Mouse (Mus musculus) thymus, postnatal 0 days (tissue): Measurements from ENCODE around the gene Il4i1. TPM values are rescaled to one million over a fixed set of nuclear protein-coding genes. Genes with fewer than 3 reads are reported as not detected.

Experiments
- DNase-seq: peaks from one replicate; pipeline ENCODE4 v3.0.0-alpha.2; 2015; ENCODE audit warnings: low spot score
- polyA plus RNA-seq: library from polyadenylated mRNA; unstranded; fragments of >200 nt; fragmentation: Nextera tagmentation; extraction: Ambion mirVana; gene quantifications from 2 replicates; pipeline ENCODE4 v1.2.1, GENCODE M21; 2015

Il4i1 gene
- polyA plus RNA-seq, 1 experiment from 2014 or later, result 23.6 TPM

DNA sequence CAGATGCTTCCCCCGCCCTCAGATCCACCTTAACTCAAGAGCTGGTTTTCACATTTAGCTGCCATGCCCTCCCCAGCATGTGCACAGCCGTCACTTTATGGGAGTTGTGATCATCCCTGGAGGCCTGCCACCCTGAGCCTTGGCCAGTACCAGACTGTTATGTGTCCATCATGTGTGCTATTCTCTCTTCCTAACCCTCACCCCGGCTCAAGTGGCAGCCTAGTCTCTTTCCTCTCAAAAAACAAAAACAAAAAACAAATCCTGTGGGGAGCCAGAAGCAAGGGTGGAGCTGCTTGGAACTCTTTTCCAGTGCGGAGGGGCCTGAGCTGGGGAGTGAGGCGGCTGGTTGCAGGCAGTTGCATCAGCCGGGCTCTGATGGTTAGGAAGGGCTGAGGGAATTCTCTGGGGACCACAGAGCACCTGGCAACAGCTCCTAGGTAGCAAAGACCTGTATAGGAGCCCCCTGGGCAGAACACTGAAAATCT, 2.6 kb downstream of the Il4i1 start:
- DNase-seq, result no peak

DNA sequence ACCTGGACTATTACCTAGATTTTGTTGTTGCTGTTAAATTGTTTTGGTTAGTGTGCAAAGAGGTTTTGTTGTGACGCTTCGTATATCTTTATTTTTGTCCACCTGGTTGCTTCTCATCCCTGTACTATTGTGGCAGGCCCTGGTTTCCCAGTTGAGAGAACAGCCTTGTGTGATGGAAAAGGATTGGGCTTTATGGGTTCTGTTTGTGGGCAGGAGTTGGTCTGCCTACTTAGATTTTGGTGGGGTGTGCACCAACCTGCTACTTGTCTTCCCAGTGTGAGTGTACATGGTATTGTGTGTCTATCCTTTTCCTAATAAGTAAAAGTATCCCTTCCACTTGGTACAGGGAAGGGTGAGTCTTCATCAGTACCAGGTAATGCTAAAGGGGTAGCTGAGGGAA, 3.2 kb downstream of the Il4i1 start:
- DNase-seq, result no peak

DNA sequence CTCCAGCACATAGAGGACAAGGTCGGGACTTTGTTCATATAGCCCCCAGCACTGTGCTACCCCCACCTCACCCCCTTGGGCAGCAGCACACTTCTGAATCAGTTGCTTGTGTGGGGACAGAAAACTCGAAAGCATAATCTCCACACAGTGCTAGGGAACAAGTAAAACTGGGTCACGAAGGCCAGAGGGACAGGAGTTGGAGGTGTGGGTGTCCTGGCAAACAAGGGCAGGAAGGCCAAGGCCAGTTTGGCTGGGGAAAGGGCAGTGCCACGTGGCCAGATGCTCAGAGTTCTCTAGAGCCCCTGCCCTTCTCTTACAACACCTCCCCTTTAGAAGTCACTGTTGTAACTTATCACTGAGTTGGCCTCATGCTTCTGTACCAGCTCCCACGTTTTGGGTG, 3.7 kb downstream of the Il4i1 start:
- no peak for DNase-seq

DNA sequence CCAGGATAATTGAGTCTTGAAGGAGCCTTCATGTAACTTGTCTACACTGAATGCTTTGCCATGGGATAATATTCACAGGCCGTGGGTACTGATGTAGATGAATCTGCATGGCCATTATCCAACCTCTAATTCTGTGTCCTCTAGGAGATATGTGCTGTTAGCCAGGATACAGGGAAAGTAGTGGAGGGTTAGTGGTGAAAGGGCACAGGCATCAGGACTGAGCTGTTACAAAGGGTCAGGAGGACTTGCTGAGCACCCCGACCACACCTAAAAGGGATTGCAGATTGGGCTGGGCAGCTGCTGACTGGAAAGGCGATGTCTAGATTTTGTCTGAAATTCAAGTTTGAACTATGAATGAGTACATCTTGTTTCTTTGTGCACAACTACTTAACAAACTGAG, 4.3 kb downstream of the Il4i1 start:
- no peak for DNase-seq

DNA sequence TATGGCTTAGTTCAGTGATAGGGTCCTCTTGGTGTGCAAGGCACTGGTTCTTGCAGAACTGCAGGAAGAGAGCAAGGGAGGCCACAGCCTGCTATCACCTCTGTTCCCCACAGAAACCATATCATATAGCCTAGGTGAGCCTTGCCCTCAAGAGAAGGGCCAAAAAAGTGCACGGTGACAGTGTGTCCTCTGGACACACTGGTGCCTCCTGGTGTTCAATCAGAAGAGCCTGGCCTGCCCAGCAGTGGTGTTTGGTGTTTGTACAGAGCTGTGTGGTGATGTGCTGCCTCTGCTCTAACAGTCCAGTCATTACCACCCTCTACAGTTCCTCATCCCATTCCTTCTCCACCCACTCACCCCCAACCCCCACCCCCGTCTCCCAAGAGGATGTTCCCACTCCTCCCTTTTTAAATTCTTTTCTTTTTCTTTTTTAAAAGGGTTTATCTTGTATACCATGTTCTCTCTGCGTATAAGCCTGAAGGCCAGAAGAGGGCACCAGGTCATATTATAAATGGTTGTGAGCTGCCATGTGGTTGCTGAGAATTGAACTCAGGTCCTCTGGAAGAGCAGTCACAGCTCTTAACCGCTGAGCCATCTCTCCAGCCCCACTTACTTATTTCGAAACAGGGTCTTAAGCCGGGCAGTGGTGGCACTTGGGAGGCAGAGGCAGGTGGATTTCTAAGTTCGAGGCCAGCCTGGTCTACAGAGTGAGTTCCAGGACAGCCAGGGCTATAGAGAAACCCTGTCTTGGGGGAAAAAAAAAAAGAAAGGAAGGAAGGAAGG, 5.7 kb downstream of the Il4i1 start:
- DNase-seq, result no peak

DNA sequence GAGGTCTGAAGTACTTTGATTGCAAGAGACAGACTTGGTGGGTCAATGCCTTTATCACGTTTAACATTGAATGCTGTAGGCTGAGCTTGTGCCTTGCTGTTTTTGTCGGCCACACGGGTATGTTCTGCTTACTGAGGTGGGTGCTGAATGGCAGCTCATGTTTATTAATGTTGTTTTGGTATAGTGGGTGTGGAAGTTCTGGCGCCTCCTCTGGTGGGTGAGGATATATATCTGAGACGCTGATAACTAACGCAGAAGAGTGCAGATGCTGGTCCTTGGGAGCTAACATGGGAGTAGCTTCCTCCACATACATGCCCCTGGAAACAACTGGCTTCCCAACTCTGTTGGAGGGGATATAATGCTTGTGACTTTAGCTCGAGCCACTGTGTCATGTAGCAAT, 7.2 kb downstream of the Il4i1 start:
- peak; percentile 57 for DNase-seq

DNA sequence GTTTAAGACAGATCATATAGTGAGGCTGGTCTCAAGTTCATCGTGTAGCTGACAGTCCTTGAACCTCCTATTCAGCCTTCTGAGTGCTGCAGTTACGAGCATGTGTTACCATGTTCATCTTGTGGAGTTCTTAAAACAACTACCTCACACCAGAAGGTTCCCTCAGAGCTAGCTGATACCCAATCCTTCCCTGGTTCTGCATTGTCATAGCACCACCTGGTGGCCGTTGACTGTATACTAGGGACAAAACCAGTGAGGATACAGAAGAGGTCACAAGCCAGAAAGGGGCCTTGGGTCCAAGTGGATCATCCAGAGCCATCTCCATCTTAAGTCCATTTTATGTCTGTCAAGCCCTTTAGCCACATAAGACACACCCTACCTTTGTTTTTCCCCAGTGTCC, 8.7 kb downstream of the Il4i1 start:
- peak; percentile 78 for DNase-seq

DNA sequence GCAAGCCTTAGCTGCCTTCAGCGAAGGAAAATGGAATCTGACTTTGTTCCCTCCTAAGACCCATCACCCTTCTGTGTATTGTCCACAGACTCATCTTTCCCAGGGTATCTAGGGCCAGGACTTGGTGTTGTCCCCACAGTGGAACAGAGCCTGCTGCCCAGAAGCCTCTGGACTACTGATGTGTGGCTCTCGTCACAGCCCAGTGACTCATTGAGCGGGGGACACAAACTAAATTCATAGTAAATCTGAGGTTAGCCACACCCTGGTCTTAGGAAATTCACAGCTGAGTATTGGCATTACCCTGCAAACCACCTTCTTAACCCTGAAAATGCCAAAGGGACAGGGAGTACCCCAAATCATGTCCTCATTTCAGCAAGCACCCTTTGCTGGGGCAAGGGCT, 10.6 kb downstream of the Il4i1 start:
- no peak for DNase-seq

DNA sequence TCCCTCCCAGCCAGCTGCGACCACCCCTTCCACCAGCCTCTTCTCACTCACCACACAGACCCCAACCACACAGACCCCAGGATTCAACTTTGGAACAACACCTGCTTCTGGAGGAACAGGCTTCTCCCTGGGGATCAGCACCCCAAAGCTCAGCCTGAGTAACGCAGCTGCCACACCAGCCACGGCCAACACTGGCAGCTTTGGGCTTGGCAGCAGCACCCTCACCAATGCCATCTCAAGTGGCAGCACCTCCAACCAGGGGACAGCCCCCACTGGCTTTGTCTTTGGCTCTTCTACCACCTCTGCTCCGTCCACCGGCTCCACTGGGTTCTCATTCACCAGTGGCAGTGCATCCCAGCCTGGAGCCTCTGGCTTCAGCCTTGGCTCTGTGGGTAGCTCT, 12.5 kb downstream of the Il4i1 start:
- no peak for DNase-seq

DNA sequence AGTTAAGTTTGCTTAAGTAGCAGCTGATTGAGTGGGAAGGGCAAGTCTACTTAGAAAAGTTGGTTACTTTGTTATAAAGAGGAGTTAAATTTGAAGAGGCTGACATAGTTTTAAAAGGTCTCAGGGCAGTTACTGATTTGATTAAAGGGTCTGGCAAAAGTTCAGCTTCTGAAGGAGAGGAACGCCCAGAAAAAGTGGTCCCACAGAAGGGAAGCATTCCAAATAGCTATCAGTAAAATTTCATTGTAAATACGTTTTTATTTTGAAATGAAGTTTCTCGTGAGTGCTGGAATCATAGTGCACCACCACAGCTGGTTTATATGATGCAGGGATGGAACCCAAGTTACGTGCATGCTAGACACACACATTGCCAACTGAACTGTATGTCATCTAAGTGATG, 16.6 kb downstream of the Il4i1 start:
- no peak for DNase-seq

DNA sequence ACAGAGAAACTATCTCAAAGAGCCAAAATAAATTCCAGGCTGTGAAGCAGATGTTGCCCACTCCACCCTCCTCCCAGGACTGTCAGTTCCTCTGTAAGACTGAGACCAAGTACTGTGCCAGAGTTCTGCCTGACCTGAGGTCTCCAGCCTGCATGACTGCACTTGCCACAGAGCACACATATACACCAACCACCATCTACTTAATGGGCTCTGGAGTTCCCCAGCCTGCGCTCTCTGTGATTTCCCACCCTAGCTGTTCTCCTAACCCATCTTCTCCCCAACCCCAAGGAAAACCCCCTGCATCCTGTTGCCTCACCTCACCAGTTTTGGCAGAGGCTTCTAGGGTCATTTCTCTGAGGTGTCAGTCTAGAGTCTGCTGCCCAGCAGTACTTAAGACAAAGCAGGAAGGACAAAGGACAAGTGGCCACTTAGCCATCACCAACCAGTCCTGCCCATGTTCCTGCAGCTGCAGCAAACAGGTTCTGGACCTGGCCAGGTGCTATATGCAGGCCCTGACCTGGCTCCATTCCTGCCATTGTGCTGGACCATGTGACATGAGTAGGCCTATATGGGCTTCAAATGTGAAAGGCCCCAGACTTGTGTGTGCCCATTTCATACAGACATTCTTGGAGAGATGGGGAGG, 19.3 kb downstream of the Il4i1 start:
- no peak for DNase-seq

DNA sequence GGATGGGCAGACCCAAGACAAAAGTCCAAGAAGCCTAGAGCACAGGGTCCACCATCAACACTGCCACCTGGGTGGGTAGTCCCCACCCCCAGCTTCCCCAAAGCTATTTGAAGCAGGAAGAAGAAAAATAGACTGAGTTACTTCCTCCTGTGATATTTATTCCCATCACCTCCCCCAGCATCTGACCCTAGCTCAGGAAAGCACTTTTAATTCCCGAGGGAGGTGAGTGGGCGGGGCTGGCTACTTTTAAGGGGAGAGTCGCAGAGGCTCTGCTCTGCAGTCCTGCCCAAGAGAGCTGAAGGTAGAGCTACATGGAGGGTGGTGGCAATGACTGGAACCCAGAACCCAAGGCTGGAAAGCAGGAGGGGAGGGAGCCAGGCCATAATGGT, 19.8 kb downstream of the Il4i1 start:
- DNase-seq, result no peak

DNA sequence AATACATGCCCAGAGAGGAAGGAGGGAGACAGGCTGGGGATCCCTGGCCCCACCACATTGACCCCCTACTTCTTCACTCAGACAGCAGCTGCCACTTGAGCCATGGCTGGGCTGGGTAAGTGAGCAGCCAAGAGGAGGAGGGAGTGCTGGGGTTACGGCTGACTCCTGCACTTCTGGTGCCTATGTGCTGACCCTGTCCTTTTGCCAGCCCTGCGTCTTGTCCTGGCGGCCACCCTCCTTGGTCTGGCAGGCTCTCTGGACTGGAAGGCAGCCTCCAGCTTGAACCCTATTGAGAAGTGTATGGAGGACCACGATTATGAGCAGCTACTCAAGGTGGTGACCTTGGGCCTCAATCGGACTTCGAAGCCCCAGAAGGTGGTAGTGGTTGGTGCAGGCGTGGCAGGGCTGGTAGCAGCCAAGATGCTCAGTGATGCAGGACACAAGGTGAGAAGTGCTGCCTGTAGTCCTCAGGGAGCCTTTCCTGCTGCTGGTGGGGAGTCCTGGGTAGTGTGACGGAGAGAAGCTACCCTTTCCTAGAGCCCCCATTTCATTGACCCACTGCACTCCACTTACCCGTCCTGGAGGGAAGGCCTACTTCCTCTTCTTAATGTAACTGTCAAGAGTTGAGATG, 20.4 kb downstream of the Il4i1 start:
- no peak for DNase-seq

DNA sequence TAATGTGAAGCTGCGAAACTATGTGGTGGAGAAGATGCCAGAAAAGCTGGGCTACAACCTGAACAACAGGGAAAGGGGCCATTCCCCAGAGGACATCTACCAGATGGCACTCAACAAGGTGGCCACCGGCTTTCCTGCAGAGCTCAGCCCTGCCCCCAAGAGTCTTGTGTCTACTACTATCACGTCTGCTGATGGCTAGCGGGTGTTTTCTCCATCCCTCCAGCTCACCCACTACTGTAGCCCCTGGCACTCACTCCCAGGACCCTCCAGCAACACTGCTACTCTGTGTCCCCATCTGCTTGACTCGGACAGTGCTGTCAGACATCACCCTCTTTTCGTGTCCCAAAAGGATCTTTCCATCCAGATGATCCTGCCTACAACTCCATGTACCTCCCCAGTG, 21.9 kb downstream of the Il4i1 start:
- no peak for DNase-seq

DNA sequence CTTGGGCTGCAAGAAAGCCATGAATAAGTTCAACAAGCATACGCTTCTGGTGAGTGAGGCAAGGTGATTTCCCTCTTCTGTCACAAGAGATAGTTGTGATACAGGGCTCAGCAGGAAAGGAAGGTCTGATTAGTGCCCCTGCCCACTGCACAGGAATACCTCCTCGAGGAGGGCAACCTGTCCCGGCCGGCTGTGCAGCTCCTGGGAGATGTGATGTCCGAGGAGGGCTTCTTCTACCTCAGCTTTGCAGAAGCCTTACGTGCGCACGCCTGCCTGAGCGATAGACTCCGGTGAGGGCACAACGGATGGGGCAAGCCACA, 22.9 kb downstream of the Il4i1 start:
- no peak for DNase-seq

DNA sequence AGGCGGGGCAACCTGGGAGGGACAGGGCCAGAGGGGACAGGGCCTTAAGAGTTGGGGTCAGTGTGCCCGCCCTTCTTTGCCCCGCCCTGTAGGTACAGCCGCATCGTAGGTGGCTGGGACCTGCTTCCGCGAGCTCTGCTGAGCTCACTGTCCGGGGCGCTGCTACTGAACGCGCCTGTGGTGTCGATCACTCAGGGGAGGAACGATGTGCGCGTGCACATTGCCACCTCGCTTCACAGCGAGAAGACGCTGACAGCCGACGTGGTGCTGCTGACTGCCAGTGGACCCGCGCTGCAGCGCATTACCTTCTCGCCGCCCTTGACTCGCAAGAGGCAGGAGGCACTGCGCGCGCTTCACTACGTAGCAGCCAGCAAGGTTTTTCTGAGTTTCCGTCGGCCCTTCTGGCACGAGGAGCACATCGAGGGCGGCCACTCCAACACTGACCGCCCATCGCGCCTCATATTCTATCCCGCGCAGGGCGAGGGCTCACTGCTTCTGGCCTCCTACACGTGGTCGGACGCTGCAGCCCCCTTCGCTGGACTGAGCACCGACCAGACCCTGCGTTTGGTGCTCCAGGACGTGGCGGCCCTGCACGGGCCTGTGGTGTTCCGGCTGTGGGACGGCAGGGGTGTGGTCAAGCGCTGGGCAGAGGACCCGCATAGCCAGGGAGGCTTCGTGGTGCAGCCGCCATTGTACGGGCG, 23.5 kb downstream of the Il4i1 start:
- DNase-seq, result peak; percentile 58

DNA sequence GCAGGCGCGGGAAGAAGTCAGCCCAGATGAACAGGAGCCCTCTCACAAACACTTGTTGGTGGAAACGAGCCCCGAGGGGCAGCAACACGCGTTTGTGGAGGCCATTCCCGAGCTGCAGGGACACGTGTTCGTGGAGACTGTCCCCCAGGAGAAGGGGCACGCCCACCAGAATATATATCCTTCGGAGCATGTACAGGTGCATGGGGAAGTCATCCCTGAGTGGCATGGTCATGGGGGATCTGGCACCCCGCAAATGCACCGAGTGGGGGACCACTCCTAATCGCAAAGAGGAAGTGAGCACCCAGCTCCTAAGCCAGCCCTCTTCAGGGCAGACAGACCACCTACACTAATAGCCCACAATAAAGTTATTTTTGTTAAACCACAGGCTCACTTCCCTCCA, 24.2 kb downstream of the Il4i1 start:
- DNase-seq, result no peak

DNA sequence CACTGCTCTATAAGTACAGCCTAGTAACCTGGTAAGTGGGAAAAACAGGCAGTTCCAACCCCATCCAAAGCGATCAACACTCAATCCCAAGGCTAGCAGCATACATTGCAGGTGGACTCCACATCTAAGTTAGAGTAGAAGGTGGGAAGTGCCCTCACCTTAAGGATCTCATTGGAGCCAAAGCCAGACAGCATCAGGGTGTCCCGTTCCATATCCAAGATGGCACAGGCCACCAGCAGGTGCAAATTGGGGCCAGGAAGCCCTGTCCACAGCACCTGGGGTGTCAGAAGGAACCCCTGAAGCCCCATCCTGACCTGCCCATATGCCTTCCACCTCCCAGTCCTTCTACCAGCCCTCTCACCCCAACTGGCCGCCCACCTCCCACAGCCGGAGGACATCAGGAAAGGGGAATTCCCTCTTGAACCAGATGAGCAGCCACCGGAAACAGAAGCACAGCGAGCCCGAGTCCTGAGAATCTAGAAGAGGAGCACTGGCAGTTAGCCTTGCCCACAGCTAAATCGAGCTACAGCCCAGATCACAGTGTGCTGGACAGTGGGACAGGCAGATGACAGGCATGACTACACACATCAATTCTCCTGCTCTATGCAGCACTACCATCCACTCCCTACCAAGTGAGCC, 25.8 kb downstream of the Il4i1 start:
- no peak for DNase-seq

DNA sequence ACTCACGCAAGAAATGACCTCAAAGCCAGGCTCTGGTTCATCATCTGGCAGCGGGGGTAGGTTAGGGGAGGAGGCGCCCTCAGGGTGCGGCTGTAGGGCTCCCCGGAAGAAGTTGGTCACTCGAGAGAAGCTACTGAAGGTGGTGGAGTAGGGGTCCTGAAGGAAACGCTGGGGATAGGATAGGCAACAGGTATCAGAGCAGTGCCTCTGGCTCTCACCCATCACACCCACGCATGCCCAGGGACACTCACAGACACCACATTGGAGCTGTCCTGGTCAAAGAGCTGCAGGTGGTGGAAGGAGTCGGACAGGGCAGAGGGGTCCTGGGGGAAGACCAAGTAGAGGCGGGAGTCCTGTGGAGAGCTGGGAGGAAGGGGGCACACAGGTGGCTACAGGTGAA, 28.8 kb downstream of the Il4i1 start:
- DNase-seq, result no peak

DNA sequence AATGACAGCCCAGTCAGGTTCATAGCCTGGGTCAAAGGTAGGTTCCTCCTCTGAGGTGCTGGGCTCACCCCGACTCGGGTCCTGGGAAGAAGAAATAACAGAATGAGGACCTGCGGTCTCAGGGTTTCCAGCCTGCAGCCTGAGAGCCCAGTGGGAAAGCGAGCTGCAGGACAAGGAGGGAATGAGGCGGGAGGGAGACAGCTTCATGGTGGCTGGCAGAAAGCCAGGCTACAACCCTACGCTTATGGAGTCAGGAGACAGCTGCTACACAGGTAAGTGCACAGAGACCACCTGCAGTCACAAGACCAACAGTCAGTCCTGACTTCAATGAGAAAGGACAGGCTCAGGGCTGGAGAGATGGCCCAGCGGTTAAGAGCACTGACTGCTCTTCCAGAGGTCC, 30.6 kb downstream of the Il4i1 start:
- no peak for DNase-seq

DNA sequence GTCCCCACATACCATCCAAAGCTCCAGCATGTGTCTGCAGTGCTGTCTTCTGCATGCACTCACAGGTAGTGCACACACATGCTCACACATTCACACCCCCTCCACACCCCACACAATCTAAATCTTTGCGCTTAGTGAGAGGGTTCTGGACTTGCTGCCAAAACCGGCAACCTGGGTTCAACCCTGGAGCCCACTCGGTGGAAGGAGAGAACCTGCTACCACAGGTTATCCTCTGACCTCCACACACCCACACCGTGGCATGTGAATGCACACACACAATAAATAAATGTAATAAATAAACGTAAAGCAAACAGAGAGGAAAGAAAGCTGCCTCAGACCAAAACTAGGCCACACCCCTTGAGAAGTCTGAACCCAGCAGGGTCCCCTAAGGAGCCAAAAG, 31.6 kb downstream of the Il4i1 start:
- DNase-seq, result no peak
